Mouse (Mus musculus) erythroblast, adult 5-6 weeks (primary cell): ENCODE results near the gene Trim16. TPM values are rescaled to one million over a fixed set of nuclear protein-coding genes. Genes with fewer than 3 reads are reported as not detected.

Experiments used
- ATAC-seq: replicated peaks from 2 replicates; pipeline ENCODE4 v1.8.0; 2016; ENCODE audit warnings: moderate number of reproducible peaks, mild to moderate bottlenecking, moderate TSS enrichment, inconsistent platforms; ENCODE audit not compliant: poor library complexity, low FRiP score, severe bottlenecking
- total RNA-seq, 2 experiments: library from RNA; stranded (forward) in 1 of 2; stranded (reverse) in 1 of 2; fragments of 150-400 nt in 1 of 2; fragments of 200-764, 138-1000 nt in 1 of 2; gene quantifications; 2 replicates each; pipeline versions ENCODE4 v1.2.3 to v1.2.4; 2015 to 2017; ENCODE audit warnings: low replicate concordance in 2 of 2

The Trim16 gene
- total RNA-seq, 2 experiments from 2014 or later = 4.3 to 7.5 TPM

DNA sequence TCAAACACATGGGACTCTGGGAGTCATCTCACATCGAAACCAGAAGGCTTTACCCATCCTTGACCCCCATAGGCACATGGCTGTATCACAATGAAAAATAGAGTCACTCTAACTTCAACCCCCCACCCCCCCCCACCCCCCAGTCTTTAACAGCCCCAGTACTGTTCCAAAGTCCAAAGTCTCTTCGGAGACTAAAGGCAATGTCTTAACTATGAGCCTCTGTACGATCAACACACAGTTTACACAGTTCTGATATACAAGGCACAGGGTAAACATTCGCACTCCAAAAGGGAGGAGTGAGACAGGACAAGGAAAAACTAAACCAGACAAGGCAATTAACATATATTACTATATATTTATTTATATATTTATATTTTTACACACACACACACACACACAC is 7.1 kb downstream of the Trim16 start:
- ATAC-seq = no peak

DNA sequence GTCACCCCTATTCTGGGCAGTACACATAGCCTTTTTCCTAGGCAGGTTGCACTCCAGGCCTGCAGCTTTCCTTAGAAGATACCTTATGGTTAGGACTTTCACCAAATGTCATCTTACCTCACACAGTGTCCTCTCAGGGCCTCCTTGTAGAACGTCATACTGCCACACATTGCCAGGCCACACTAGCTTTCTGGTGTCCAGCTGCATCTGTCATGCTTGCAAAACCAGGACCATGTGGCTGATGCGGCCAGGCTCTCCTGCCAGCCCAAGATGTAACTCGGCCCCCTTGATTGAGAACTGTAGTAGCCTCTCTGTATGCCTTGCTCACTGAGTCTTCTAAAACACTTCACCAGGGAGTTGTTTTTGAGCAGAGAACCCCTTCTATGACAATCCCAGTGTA is 7.9 kb downstream of the Trim16 start:
- ATAC-seq = no peak

DNA sequence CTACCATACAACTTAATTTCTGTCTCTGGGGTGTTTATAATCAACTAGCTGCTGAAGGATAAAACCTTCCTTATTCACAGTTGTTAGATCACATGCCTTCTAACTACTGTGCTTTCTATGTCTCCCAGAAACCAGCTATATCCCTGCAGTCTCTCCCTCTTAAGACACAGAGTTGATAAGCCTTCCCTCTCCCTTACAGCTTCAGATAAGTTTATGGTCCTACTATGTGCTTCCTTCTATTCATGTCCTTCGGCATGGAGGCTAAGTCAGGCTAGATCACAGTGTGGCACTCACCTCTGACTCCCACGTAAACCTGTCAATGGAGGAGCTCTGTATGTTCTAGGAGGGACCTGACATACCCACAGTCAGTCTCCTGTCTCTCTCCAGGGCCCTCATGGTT is 10.4 kb downstream of the Trim16 start:
- no peak for ATAC-seq

DNA sequence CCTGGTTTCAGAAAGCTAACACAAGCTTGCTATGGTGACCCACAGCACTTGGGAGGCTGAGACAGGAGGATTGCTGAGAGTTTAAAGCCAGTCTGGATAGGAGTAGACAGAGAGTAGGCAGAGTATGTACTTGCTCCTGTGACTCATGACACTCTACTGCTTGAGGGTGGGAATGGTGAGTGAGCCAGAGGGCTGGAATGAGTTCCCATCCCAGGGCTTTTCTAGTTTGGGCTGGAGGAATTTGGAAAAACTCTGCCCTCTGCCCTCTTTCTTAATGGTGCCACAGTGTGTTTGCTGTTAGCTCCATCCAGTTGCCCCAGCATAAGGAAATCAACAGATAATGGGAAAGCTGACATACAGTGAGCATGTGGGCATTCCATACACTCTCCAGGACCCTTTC is 11.9 kb downstream of the Trim16 start:
- no peak for ATAC-seq

DNA sequence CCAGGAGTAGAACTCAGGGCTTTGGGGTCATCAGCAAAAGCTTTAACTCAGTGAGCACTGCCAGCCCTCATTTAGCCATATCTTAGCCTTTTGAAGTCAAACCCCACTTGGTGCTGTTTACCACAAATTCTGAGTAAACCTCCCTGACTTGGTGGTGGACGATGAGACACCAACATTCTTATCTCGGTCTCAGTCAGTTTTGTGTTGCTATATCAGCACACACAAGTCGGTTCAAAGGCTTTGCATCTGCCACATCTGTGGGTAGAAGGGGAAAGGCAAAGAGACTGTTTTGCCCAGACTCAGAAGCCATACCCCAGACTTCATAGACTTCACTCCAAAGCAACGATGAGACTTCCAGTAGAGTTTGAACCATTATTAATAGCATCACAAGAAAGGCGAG is 24.5 kb downstream of the Trim16 start:
- ATAC-seq = no peak

DNA sequence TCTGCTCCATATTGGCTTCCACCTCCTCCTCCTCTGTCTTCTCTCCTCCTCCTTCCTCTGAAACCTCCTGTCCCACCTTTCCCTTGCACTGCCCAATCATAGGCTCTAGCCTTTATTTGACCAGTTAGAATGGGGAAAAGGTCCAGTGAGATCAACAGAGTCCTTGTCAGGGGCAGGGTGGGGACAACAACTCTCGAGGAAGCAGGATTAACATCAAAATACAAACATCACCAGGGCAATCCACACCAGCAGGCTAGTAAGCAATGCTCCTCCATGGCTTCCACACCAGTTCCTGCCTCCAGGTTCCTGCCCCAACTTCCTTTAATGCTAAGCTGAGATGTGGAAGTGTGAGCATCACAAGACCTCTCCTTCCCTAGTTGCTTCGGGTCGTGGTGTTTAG is 25.7 kb downstream of the Trim16 start:
- ATAC-seq = no peak

DNA sequence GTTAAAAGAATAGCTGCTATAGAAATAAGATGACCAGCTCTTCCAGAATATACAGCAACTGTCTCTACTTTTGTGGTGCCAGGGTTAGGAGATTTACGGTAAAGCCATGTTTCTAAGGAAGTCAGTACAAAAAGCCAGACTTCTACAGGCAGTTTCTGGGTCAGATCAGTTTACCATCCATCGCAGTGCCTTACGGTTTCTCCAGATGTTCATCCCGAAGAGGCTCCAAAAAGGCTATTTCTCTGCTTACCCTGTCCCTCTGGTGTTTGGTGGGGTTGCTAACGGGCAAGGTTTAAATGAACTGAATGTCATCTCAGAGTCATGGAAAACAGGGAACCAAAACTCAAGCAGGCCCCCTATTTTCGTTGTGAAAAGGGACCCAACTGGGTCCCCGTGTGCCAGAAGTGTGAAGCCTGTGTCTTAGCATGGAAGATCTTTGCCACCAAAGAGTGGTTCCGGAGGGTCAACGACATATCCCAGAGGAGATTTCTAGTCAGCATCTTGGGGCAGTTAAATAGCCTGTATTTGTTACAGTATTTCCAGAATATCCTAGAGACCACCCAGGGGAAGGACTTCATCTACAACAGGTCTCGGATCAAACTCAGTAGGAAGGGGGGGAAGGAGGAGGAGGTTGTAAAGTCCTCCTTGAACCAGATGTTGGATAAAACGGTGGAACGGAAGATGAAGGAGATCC is 27.1 kb downstream of the Trim16 start, which contains the start of gene Fbxw10:
TSS of gene Fbxw10 (plus strand) at position 109 of the 694 bp plus-strand sequence.
- no peak for ATAC-seq

DNA sequence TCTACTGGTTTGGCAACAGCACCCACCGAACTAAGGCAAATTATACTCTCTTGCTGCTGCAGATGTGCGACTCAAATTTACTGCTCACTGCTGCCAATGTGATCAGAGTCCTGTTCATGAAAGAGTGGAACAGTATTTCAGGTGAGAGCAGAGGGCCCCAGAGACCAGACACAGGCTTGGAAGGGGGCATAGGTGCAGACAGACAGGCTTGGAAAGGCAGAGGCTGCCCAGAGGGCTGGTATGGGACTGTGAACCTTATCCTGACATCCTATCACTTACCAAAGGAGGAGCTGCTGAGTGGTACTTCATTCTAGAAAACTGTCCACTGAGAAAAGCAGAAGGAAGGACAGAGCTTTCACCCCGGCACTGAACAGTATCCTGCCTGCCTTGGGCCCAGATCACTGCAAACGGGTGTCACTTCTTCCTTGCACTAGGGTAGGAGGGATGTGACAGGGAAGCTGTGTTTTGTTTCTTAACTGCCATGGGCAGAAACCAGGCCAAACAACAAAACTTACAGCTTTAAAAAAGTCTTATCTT is 27.7 kb downstream of the Trim16 start:
- no peak for ATAC-seq

DNA sequence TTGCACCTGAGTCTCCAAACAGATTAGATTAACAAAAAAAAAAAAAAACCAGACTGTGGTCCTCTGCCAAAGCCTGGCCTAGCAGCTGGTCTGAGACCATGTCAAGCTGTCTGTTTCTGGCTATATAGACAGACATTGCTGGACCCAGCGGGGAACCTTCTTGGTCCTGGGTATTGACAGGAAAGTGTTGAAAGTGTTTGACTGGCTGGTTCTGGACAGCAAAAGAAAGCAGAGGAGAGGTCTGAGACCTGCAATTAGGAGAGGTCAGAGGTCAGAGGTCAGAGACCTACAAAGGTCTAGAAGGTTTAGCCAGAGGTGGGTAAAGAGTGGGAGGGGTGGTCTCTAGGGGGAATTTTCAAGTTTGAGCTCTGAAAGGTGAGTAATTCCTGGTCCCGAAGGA is 28.3 kb downstream of the Trim16 start:
- no peak for ATAC-seq

DNA sequence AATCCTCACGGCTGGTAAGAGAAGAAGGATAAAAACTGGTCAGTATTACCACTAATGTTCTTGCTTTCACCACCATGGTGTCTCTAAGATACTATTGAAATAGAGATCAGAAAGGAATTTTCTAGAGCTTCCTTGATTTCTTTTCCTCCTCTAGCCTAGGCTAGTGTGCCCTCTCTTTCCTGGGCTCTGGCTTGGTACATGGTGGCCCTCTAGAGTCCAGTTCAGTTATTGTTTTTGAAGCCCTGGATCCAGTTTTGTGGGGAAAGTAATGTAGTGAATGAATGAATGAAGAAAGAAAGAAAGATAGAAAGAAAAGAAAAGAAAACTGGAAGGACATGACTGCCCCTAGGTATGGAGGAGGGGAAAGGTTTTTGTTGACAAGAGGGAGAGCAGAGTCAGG is 31.2 kb downstream of the Trim16 start:
- ATAC-seq = no peak

DNA sequence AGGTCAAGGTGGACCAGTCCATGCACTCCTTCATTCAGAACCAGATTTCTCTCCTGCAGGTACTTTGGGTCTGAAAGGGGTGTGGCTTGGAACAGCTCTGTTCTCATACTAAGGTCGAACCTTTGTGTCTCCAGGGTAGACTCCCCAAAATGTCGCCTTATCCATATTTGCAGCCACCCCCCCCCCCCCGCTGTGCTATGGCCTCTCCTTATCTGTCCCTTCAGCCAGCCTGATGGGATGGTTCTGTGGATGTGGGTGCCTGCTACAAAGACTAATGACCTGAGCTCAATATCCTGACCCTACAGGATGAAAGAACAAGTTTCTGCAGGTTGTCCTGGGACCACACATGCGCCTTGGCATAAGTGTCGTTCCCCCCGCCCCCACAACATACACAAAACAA is 33.3 kb downstream of the Trim16 start:
- ATAC-seq = peak; percentile 63

DNA sequence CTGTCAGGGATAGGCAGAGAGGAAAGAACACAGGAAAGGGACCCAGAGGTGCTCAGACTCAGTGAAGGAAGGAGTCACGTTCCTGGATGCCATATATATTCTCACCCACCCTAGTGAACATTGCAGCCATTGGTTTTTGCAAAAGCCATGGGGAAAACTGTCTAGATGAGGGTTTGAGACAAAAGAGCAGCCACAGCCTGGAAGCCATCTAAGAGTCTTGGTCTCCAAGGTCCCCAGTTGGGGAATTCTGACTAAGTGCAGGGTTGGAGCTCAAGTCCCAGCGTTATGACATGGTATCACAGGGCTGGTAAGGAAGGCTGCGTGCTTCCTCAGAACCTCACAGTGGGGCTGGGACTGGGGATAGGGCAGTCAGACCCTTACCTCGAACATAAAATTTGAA is 45.5 kb downstream of the Trim16 start:
- no peak for ATAC-seq

DNA sequence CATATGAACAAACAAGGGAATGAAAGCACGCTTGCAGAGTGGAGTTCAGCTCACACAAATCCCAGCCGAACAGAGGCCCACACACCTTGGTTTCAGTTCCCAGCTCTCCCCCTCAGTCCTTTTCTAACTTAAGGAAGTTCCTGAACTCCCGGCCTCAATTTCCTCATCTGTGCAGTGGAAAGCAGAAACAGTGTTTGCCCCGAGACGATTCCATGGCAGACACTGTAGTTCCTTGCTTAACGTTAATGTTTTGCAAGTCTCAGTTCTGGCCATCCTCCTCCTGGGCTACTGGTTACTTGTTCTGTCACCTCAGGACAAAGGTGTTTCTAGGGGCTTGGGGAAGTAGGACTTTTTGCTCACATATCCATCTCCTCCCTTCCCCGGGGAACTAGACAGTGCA is 46.7 kb downstream of the Trim16 start:
- ATAC-seq = no peak

DNA sequence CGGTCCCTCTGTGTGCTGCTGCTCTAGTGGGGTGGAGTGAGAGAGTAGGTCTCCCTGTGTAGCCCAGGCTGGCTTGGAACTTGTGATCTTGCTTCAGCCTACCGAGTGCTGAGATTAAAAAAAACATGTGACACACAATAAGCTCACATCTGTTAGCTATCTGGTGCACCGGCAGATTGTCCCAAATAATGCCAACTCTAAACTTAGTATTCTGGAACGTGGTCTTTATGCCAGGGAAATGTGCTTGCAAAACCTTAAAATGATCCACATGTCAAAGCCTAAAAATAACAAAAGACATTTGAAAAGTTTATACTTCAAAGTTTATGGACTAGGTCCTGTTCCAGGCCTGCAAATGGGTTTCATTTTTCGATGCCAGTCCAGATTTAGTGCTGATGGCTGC is 49.2 kb downstream of the Trim16 start:
- ATAC-seq = no peak

DNA sequence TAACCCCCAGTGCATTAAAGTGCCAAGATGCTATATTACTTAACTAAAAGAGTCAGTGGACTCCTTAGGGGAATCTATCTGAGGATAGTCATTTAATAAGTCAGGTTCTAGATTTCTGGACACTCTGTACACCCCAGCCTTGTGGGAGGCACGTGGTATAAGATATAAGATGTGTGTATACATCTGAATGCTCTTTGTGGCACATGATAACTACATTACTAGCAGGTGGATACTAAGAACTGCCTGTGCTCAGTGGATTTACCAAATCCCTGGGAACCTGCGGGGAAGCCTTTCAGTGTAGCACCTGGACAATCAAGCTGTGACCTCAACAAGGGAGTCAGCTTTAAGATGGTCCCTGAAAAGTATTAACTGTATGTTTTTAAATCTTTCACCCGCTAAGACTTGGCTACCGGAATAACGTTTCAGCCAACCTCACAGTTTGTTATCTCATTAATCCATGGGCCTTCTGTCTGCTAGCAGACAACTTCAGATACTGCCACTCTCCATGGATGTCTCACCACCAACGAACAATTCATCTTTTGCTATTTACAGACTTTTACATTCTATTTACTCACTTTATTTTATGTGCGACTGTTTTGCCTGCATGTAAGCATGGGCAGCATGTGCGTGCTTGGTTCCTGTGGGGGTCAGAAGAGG is 49.8 kb downstream of the Trim16 start:
- no peak for ATAC-seq

DNA sequence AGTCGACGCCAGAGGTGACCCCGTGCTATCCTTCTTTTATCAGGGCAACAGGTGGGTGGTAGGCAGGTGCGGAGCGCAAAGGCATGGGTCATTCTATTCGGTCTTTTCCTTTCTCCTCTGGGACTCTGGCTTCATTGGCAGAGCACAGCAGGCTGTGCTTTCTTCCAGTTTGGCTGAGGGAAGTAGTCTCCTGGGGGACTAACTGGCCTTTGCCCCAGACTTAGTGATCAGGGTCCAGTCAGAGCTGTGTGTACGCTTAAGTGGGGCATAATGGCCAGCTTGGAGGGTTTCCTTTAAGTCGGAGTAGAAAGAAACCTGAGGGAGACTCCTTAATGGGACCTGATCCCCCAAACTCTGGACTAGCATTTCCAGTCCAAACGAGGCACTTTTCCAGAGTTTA is 53.4 kb downstream of the Trim16 start:
- ATAC-seq = no peak

DNA sequence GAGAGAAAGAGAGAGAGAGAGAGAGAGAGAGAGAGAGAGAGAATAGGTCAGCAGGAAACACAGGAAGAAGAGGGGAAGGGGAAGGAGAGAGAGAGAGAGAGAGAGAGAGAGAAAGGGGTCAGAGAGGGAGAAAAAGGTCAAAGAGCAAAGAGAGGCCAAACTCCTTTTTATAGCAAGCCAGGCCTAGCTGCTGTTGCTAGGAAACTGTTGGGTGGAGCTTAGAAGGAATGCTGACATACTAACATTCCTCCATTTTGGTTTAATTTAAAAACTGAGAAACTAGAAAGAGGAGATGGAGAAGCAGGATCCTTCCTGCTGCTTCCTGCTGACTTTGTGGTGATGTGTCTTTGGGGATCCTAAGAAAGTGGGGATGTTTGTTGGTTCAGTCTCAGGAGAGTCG is 55.7 kb downstream of the Trim16 start:
- ATAC-seq = no peak

DNA sequence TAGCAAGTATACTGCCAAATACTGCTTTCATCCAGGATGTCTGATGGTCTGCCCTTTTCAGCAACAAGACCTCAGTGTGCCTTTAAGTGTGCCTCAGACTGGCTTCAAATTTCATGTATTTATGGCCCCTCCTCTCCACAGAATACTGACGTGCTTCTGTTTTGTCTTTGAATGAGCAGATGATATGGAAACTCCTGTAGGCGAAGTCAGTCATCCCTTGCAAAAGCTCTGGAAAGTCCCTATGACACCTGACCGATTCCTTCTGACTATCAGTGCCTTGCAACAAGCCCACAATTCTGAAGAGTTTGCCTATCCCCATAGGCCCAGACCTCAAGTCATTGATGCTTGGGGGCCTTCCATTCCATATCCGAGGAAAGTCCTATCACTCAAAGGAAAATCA is 56.4 kb downstream of the Trim16 start:
- ATAC-seq = no peak

DNA sequence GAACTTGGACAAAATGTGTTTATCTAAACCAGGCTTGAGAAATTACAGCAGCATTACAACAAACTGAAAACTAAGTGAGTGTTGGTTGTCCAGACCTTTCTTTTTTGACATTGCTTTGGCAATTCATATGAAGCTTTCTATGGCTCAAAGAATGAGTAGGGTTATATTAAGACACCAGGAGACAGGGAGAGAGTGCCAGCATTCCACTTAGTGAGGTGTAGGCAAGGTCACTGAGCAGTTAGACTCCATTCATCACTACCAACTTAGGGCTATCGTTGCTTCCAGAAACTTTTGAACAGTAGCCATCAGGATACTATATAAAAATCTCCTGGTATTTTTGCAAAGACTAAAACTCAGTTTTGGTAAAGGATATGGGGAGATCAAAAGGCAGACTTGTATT is 57.4 kb downstream of the Trim16 start:
- no peak for ATAC-seq

DNA sequence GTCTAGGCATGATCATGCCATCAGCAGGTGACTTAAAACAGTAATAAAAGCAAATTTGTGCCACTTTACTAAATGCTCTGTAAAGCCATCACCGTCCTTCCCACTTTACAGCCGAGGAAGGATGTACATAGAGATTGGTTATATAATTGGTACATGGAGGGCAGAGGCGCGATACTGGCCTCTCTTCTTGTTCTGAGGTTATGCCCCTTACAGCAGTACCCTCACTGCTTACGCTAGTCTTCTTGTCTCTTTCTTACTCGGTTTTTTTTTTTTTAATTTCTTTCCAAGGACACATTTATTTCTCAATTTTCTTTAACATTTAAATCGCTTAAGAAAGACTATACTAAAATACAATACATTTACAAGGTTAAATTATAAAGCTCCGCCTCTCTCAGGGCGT is 58.7 kb downstream of the Trim16 start:
- ATAC-seq = peak; percentile 47

DNA sequence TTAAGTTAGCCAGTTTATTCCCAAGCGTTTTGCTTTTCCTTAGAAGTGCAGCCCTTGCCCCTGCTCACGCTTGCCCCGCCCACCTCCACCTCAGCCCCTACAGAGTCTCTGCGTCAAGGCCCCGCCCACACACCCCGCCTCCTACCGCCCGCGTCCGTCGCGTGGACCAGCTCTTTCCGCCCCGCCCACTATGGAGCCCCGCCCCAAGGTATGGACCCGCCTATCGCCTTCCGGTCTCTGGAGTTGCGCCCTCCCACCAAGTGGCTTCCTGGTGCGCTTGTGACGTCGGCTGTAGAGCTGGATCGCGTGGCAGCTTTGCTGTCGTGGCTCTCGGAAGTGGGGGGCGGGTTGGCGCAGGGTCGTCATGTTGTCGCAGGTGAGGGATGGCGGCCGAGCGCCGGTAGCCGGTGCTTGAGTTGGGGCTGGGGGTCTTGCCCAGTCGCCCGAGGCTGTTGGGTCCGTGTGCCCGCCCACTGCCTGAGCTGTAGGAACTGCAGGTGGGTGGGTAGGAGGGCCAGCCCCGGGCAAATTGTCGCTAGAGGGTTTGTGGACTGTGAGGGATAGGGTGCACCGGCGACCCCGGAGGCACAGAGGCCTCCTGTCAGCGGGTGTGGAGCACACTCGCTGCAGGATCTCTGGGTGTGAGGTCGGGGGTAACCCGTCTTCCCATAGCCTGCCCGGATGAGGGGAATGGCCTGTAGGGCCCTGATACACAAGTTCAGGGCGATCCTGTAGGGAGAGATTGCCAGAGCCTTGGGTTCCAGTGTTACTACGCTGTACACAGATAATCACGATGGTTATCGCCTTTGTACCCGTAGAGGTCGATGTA is 59.4 kb downstream of the Trim16 start, which contains the start of gene Tvp23b:
TSS of gene Tvp23b (plus strand) at position 236 of the 829 bp plus-strand sequence.
- ATAC-seq = peak; percentile 98
